Mouse (Mus musculus) heart, postnatal 0 days (tissue): Measurements from ENCODE around the gene Zfp575.

Source experiments
- CTCF ChIP-seq: IDR thresholded peaks from 2 replicates; pipeline ENCODE4 v1.5.1; 2016; ENCODE audit warnings: antibody characterized with exemption, control low read depth, low read depth
- EP300 ChIP-seq: IDR thresholded peaks from 2 replicates; pipeline ENCODE4 v1.6.1; 2016; ENCODE audit warnings: antibody characterized with exemption, low read depth

GRCm38 (mm10) chr7:24546068-24546614, 41.3 kb downstream of the Zfp575 start, which contains the start of the genes Pinlyp and Xrcc1:
- TF ChIP-seq CTCF (no peak), EP300 (no peak)
